Mouse (Mus musculus) activated CD4-positive, CD25-positive, alpha-beta regulatory T cell, adult 9 weeks (primary cell): ENCODE results near the gene Adam10. TPM values are rescaled to one million over a fixed set of nuclear protein-coding genes. Genes with fewer than 3 reads are reported as not detected.

ENCODE experiments used
- polyA plus RNA-seq: library from polyadenylated mRNA; unstranded; fragments of 100-300 nt; shearing (Covaris generic); gene quantifications from one replicate; pipeline ENCODE4 v1.2.1, GENCODE M21; 2017

The Adam10 gene
- 113 TPM for polyA plus RNA-seq

GRCm38 (mm10) chr9:70678682-70679131, at the start of gene Adam10:
TSS of gene Adam10 (plus strand) at chr9:70678997.

GRCm38 (mm10) chr9:70656130-70657007, 22.4 kb upstream of the Adam10 start, which contains the start of gene Gm10642:
TSS of gene Gm10642 (plus strand) at chr9:70656251.

GRCm38 (mm10) chr9:70657013-70657967, 21.5 kb upstream of the Adam10 start, which contains the start of gene Mindy2:
TSS of gene Mindy2 (minus strand) at chr9:70657174.

Other genes starting within 250 kb of the Adam10 start
- 21.0 TPM for gene Rnf111, start 175.3 kb upstream of the Adam10 start, polyA plus RNA-seq
- 85.6 TPM for gene Sltm, start 136.2 kb upstream of the Adam10 start, polyA plus RNA-seq
- not detected for gene Gm10642, start 22.7 kb upstream of the Adam10 start, polyA plus RNA-seq
- 7.9 TPM for gene Mindy2, start 21.8 kb upstream of the Adam10 start, polyA plus RNA-seq